Mouse (Mus musculus): ENCODE measurements around the gene Rap1b. TPM values are rescaled to one million over a fixed set of nuclear protein-coding genes. Genes with fewer than 3 reads are reported as not detected.

Gene Rap1b
- polyA plus RNA-seq, 1 experiment, result 210 TPM

DNA sequence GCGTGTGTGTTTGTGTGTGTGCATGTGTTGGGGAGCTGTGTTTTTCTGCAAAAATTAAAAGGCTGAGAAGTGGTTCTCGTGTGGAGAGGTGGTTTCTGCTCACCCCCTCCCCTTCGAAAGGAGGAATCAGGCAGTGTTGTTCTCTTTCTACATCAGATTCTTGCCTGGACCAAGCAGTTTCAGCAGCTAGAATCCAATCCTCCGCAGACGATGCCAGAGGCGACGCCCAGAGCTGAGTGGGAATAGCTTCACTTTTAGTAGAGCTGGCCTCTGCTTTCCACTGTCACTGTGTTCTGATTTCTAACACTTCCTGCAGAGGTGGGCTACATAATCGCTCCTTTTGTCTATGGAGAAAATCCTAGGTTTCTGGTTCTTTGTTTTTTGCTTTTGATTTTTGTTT is 31.0 kb upstream of the Rap1b start:
- Histone ChIP-seq H3K4me1 (peaks cover 73% of the 10 kb centered on the region), H3K4me3 (replicated peaks) (no peak overlapping the region), H3K9me3 (no peaks in the 10 kb centered on the region), H3K36me3 (replicated peaks; ENCODE audit: low read length) (no peaks in the 10 kb centered on the region), H3K27me3 (replicated peaks) (no peaks in the 10 kb centered on the region)
- TF ChIP-seq GATA1 (IDR thresholded peaks at IDR 0.05; ENCODE audit: borderline replicate concordance, low read length) (no peak), FLI1 (IDR thresholded peaks at IDR 0.05; ENCODE audit: low read length) (no peak)

DNA sequence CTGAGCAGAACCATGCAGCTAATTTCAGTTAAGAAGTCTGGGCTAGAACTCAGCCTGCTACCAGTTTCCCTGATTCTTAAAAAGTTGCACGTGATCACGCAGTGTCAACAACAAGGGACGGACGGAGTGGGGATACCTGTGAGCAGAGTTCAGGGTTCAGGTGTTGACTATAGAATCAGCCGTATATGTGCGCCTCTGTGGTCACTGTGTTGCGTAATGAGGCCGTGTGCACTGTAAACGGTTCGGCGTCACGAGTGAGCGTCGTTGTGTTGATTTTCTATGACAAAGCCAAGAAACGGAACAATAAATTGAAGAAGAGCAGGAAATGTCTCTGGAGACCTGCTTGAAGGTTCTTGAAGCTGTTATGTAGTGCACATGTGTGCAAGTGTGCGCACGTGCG is 30.6 kb upstream of the Rap1b start:
- H3K36me3 ChIP-seq (replicated peaks; ENCODE audit: low read length), result no peaks in the 10 kb centered on the region
- no peak for TF ChIP-seq FLI1 (IDR thresholded peaks at IDR 0.05; ENCODE audit: low read length)
- TF ChIP-seq GATA1 (IDR thresholded peaks at IDR 0.05; ENCODE audit: borderline replicate concordance, low read length), result no peak
- H3K27me3 ChIP-seq (replicated peaks), result no peaks in the 10 kb centered on the region
- no peak overlapping the region for H3K4me3 ChIP-seq (replicated peaks)
- H3K9me3 ChIP-seq, result no peaks in the 10 kb centered on the region
- H3K4me1 ChIP-seq, result peaks cover 76% of the 10 kb centered on the region

DNA sequence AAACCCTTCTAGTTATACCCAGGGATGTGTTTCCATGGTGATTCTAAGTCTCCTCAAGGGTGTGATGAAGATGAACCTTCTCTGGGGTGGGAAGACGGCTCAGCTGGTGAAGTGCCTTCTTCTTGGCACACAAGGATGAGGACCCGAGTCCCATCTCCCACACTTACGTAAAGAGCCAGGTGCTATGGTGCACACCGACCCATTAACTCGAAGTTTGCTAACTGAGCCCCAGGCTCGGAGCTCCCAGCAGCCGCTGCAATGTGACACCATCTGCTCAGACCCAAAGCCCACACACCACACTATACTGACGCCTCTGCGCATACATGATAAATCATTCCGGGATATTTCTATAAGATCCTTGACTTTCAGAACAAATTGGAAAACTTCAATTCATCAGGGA is 29.1 kb upstream of the Rap1b start:
- H3K9me3 ChIP-seq, result no peaks in the 10 kb centered on the region
- H3K27me3 ChIP-seq (replicated peaks), result no peaks in the 10 kb centered on the region
- H3K4me3 ChIP-seq (replicated peaks), result no peak overlapping the region
- TF ChIP-seq GATA1 (IDR thresholded peaks at IDR 0.05; ENCODE audit: borderline replicate concordance, low read length) (no peak), FLI1 (IDR thresholded peaks at IDR 0.05; ENCODE audit: low read length) (no peak)
- no peaks in the 10 kb centered on the region for H3K36me3 ChIP-seq (replicated peaks; ENCODE audit: low read length)
- H3K4me1 ChIP-seq, result peaks cover 90% of the 10 kb centered on the region

DNA sequence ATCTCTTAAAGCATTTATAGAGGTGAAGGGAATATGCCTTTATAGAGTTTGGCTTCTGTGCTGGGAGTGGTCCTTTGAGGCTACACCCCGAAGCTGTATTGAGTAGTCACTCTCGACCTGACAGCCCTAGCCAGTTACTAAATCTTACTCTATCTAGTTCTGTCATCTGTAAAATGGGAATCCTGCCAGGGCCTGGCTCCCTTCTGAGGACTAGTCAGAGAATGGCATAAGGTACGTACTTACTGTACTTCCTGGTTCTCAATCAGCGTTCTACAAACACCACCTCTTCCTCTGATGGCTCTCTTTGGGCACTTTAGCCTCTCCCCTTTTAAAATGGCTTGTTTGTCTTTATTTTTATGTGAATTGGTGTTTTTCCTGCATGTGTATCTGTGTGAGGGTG is 28.1 kb upstream of the Rap1b start:
- H3K4me1 ChIP-seq, result peaks cover 88% of the 10 kb centered on the region
- no peaks in the 10 kb centered on the region for H3K36me3 ChIP-seq (replicated peaks; ENCODE audit: low read length)
- no peaks in the 10 kb centered on the region for H3K27me3 ChIP-seq (replicated peaks)
- no peaks in the 10 kb centered on the region for H3K9me3 ChIP-seq
- no peak overlapping the region for H3K4me3 ChIP-seq (replicated peaks)
- TF ChIP-seq GATA1 (IDR thresholded peaks at IDR 0.05; ENCODE audit: borderline replicate concordance, low read length) (no peak), FLI1 (IDR thresholded peaks at IDR 0.05; ENCODE audit: low read length) (no peak)

DNA sequence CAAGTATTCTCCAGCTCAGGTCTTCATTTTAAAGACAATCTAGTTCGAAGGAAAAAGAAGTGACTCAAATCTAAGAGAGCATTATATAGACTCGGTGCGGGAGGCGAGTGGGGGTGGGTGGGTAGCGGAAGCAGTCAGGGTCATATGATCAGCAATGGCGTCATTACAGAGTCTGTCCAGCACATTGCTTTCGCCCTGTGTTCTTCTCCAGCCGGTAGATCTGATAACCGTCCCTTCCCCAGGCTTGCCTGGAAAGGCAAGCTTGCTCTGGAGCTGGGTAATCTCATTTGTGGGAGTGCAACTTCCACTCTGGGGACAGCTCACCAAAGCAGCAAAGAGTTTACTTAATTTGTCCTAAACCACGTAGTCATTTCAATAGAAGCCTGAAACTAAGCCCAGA is 26.6 kb upstream of the Rap1b start:
- Histone ChIP-seq H3K27me3 (replicated peaks) (no peaks in the 10 kb centered on the region), H3K36me3 (replicated peaks; ENCODE audit: low read length) (peaks cover 5% of the 10 kb centered on the region), H3K9me3 (no peaks in the 10 kb centered on the region), H3K4me3 (replicated peaks) (peak overlapping the region; percentile 50), H3K4me1 (peaks cover 87% of the 10 kb centered on the region)
- no peak for TF ChIP-seq FLI1 (IDR thresholded peaks at IDR 0.05; ENCODE audit: low read length)
- no peak for TF ChIP-seq GATA1 (IDR thresholded peaks at IDR 0.05; ENCODE audit: borderline replicate concordance, low read length)

DNA sequence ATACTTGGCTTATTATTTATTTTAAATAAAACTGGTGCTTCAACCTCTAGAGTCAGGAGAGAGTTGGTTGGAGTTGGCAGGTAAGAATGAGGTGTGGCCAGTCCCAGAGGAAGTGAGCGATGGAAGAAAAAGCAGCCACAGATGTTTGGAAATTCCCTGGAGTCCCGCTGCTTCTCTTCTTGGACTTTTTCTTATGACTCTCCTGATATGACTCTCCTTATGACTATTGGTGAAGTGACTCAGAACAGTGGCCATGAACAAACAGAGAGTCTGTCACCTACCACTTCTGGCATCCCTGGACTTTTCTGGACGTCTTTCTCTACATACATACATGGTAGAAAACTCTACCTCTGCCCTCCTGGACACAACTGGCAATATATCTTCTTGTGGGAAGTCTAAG is 21.5 kb upstream of the Rap1b start:
- H3K36me3 ChIP-seq (replicated peaks; ENCODE audit: low read length), result peaks cover 7% of the 10 kb centered on the region
- H3K9me3 ChIP-seq, result no peaks in the 10 kb centered on the region
- H3K4me3 ChIP-seq (replicated peaks), result no peak overlapping the region
- no peak for TF ChIP-seq FLI1 (IDR thresholded peaks at IDR 0.05; ENCODE audit: low read length)
- no peak for TF ChIP-seq GATA1 (IDR thresholded peaks at IDR 0.05; ENCODE audit: borderline replicate concordance, low read length)
- H3K27me3 ChIP-seq (replicated peaks), result no peaks in the 10 kb centered on the region
- peaks cover 82% of the 10 kb centered on the region for H3K4me1 ChIP-seq

DNA sequence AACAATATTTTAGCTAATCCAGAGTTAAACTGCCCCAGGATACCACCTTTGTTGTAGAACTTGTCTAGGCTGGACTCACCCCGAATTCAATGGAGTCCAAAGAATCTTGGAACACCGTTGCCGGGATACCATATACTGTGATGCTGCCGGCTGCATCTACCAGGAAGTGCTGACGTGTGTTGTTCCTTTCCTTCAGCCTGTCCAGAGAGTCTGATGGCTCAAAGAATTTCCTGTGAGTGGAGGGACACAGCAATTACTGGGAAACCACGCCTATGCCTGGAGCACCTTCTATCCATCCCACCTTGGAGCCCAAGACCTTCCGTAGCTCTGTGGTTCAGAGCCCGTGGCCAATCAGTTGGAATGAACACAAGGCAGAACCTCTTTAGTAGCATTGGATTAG is 20.8 kb upstream of the Rap1b start:
- H3K36me3 ChIP-seq (replicated peaks; ENCODE audit: low read length), result peaks cover 7% of the 10 kb centered on the region
- peaks cover 80% of the 10 kb centered on the region for H3K4me1 ChIP-seq
- H3K4me3 ChIP-seq (replicated peaks), result no peak overlapping the region
- TF ChIP-seq GATA1 (IDR thresholded peaks at IDR 0.05; ENCODE audit: borderline replicate concordance, low read length), result no peak
- TF ChIP-seq FLI1 (IDR thresholded peaks at IDR 0.05; ENCODE audit: low read length), result no peak
- no peaks in the 10 kb centered on the region for H3K27me3 ChIP-seq (replicated peaks)
- H3K9me3 ChIP-seq, result no peaks in the 10 kb centered on the region

DNA sequence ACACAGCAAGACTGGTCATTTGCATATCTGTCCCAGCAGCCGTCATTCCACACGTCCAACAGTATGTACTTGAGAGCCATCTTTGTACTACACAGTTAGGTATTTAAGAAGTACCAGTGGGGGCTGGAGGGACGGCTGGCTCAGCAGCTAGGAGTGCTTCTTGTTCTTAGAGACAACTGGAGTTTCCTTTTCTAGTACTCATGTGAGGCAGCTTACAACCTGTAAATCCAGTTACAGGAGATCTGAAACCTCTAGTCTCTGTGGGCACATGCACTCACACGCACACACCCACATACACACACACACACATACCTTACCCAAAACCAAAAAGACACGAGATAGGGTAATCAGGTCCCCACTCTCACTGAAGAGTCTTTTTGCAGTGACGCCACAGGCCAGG is 18.9 kb upstream of the Rap1b start:
- peaks cover 80% of the 10 kb centered on the region for H3K4me1 ChIP-seq
- H3K36me3 ChIP-seq (replicated peaks; ENCODE audit: low read length), result peaks cover 9% of the 10 kb centered on the region
- no peak overlapping the region for H3K4me3 ChIP-seq (replicated peaks)
- H3K9me3 ChIP-seq, result no peaks in the 10 kb centered on the region
- H3K27me3 ChIP-seq (replicated peaks), result no peaks in the 10 kb centered on the region
- TF ChIP-seq GATA1 (IDR thresholded peaks at IDR 0.05; ENCODE audit: borderline replicate concordance, low read length) (no peak), FLI1 (IDR thresholded peaks at IDR 0.05; ENCODE audit: low read length) (no peak)

DNA sequence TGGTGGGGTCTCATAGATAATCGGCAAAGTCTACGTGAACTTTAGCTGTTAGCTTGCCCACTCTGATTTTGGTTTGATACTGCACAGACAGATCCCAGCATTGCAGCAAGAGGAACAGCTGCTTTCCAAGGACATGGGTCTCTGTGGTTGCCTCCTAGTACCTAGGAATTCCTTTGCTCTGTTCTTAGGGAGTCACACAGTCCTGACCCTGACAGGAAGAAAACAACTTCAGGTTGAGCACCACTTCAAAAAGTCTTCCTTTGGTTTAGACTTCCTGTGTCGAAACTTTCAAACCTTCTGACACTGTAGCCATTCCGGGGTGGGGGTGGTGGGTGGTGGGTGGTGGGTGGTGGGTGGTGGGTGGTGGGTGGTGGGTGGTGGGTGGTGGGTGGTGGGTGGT is 18.4 kb upstream of the Rap1b start:
- H3K27me3 ChIP-seq (replicated peaks), result no peaks in the 10 kb centered on the region
- peaks cover 83% of the 10 kb centered on the region for H3K4me1 ChIP-seq
- H3K36me3 ChIP-seq (replicated peaks; ENCODE audit: low read length), result peaks cover 9% of the 10 kb centered on the region
- H3K4me3 ChIP-seq (replicated peaks), result no peak overlapping the region
- TF ChIP-seq GATA1 (IDR thresholded peaks at IDR 0.05; ENCODE audit: borderline replicate concordance, low read length) (no peak), FLI1 (IDR thresholded peaks at IDR 0.05; ENCODE audit: low read length) (no peak)
- H3K9me3 ChIP-seq, result no peaks in the 10 kb centered on the region

DNA sequence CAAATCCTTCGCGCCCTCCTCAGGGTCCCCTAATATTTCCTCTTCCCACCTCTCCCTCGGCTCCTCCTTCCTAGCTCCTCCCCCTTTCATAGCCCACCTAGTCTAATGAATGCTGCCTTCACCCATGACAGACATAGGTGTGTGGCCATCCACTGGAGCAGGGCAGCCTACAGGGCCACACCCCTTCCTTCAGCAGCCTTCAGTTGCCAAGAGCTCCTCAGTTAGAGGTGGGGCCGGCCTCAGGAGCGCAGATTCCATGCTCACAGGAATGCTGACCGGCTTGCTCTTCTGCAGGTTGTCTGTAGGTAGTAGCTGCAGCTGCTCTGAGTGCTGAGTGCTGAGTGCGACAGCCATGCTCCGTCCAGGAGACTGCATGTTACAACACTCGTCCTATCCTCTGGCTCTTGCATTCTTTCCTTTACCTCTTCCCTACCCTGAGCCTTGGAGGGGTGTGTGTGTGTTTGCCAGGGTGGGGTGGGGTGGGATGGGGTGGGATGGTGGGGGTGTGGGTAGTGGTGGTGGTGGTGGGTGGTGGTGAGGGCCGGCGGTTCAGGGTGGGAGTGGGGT is 16.3 kb upstream of the Rap1b start:
- H3K4me1 ChIP-seq, result peaks cover 84% of the 10 kb centered on the region

DNA sequence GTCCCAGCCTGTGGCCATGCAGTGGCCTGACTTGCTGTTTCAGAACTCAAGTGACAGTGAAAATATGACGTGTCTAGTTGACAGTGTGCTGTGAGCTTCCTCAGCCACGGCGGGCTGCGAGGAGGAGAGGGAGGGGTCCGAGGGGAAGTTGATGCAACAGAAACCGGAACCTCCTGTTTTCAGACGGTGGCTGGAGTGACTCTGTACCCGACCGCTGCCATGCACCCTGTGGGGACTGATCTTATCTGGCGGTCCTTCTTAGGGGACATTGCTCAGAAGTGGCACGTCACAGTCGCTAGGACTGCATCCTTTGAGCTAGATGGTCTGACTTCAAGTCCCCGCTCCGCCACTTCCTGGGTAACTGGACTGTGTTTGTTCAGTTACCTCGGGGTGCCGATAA is 15.1 kb upstream of the Rap1b start:
- peaks cover 7% of the 10 kb centered on the region for H3K36me3 ChIP-seq (replicated peaks; ENCODE audit: low read length)
- no peak for TF ChIP-seq FLI1 (IDR thresholded peaks at IDR 0.05; ENCODE audit: low read length)
- no peak for TF ChIP-seq GATA1 (IDR thresholded peaks at IDR 0.05; ENCODE audit: borderline replicate concordance, low read length)
- H3K4me1 ChIP-seq, result peaks cover 82% of the 10 kb centered on the region
- H3K27me3 ChIP-seq (replicated peaks), result no peaks in the 10 kb centered on the region
- H3K4me3 ChIP-seq (replicated peaks), result peak overlapping the region; percentile 85
- H3K9me3 ChIP-seq, result no peaks in the 10 kb centered on the region

More for the DNA sequence above, 16.3 kb upstream of the Rap1b start:
- TF ChIP-seq FLI1 (IDR thresholded peaks at IDR 0.05; ENCODE audit: low read length) (no peak), GATA1 (IDR thresholded peaks at IDR 0.05; ENCODE audit: borderline replicate concordance, low read length) (no peak)
- Histone ChIP-seq H3K9me3 (no peaks in the 10 kb centered on the region), H3K27me3 (replicated peaks) (no peaks in the 10 kb centered on the region), H3K4me3 (replicated peaks) (peak overlapping the region; percentile 42), H3K36me3 (replicated peaks; ENCODE audit: low read length) (peaks cover 7% of the 10 kb centered on the region)

All from megakaryocyte, embryonic 14.5 days (primary cell).